Mouse (Mus musculus) heart, postnatal 14 days (tissue): ENCODE measurements around the gene Cyp4f17. TPM values are rescaled to one million over a fixed set of nuclear protein-coding genes. Genes with fewer than 3 reads are reported as not detected.

ENCODE experiments used
- total RNA-seq, 2 experiments: library from RNA; stranded (reverse); gene quantifications; 2 replicates each; pipeline ENCODE4 v1.2.3; 2021

Cyp4f17 gene
- total RNA-seq, 2 experiments from 2014 or later = 5.2 to 6.7 TPM

Other genes with a start within 250 kb of the Cyp4f17 start
- 10 to 100 TPM; 64.0 to 67.4 TPM for gene Brd4, start 221.3 kb upstream of the Cyp4f17 start, total RNA-seq
- gene Akap8, start 184.8 kb upstream of the Cyp4f17 start, total RNA-seq = 10 to 100 TPM; 50.0 to 62.5 TPM
- gene Akap8l, start 155.4 kb upstream of the Cyp4f17 start, total RNA-seq = 10 to 100 TPM; 49.2 to 57.1 TPM
- 10 to 100 TPM; 22.4 to 23.4 TPM for gene Wiz, start 116.6 kb upstream of the Cyp4f17 start, total RNA-seq
- gene Rasal3, start 102.5 kb upstream of the Cyp4f17 start, total RNA-seq = 1 to 10 TPM; 1.3 to 4.7 TPM
- under 1 TPM; 0.24 to 0.93 TPM for gene Pglyrp2, start 81.9 kb upstream of the Cyp4f17 start, total RNA-seq
- gene Cyp4f39, start 53.3 kb upstream of the Cyp4f17 start, total RNA-seq = under 1 TPM; 0.22 to 0.48 TPM
- 10 to 100 TPM in 1 of 2 experiments, 1 to 10 TPM in 1; 6.5 to 10.7 TPM for gene Cyp4f16, start 30.5 kb downstream of the Cyp4f17 start, total RNA-seq
- not detected for gene Cyp4f37, start 115.3 kb downstream of the Cyp4f17 start, total RNA-seq
- gene Cyp4f40, start 152.8 kb downstream of the Cyp4f17 start, total RNA-seq = not detected
- not detected for gene Cyp4f15, start 179.6 kb downstream of the Cyp4f17 start, total RNA-seq